12 mouse cellular contexts compared by ENCODE assay signal in genomic region chr10:94584851-94585359, GRCm38 (mm10).
DNase-seq lines count a peak whose midpoint lies in the region; ATAC-seq lines count a peak whose summit lies in the region.
"Had no signal": no experiment of that assay in that cellular context is flagged by ENCODE, and none has a peak within 500 bp of the region (broad histone marks: within the 10 kb centered on the region; RNA-seq: fewer than 3 reads in every experiment).

No protein-coding gene starts in this region.

- ATAC-seq in forebrain, embryonic 15.5 days (replicated peaks): peak; percentile 76
- ATAC-seq in neural tube, embryonic 14.5 days (ENCODE audit: low read depth): peak; percentile 64; the same call in 1 of the 2 replicates
- ATAC-seq in CD4-positive, CD25-positive, alpha-beta regulatory T cell, adult 4 months: no peak

- H3K27me3 ChIP-seq in forebrain, embryonic 15.5 days: no peaks in the 10 kb centered on the region
- no peaks in the 10 kb centered on the region for H3K27me3 ChIP-seq in neural tube, embryonic 14.5 days (ENCODE audit: control insufficient read depth, insufficient read depth, low read length)
- H3K27me3 ChIP-seq: limb, embryonic 12.5 days had no signal

- H3K9ac ChIP-seq in forebrain, embryonic 15.5 days (replicated peaks): no peak overlapping the region; the same call in 1 of the 2 replicates
- H3K9ac ChIP-seq in neural tube, embryonic 14.5 days (replicated peaks; ENCODE audit: low read depth, low read length): 0 out of 2 replicates have a peak overlapping the region, but pooled peaks have one; percentile 21
- H3K9ac ChIP-seq: limb, embryonic 12.5 days had no signal

- 0 out of 2 replicates have a peak overlapping the region, but pooled peaks have one; percentile 8 for H3K4me3 ChIP-seq in forebrain, embryonic 15.5 days
- H3K4me3 ChIP-seq in neural tube, embryonic 14.5 days (ENCODE audit: low read depth, low read length): no peak overlapping the region
- H3K4me3 ChIP-seq: limb, embryonic 12.5 days had no signal

- H3K9me3 ChIP-seq in forebrain, embryonic 15.5 days: no peaks in the 10 kb centered on the region
- H3K9me3 ChIP-seq in neural tube, embryonic 14.5 days (ENCODE audit: control insufficient read depth, low read length): no peaks in the 10 kb centered on the region
- H3K9me3 ChIP-seq: limb, embryonic 12.5 days had no signal

- H3K27ac ChIP-seq in forebrain, embryonic 15.5 days (replicated peaks): peak overlapping the region; percentile 76
- no peak overlapping the region for H3K27ac ChIP-seq in neural tube, embryonic 14.5 days (ENCODE audit: low read depth, low read length)
- H3K27ac ChIP-seq: limb, embryonic 12.5 days had no signal

- peak overlapping the region; percentile 36 for H3K4me2 ChIP-seq in forebrain, embryonic 15.5 days (replicated peaks)
- peak overlapping the region; percentile 26 for H3K4me2 ChIP-seq in neural tube, embryonic 14.5 days (ENCODE audit: low read depth, low read length)
- H3K4me2 ChIP-seq: limb, embryonic 12.5 days had no signal

- 10% methylated on average over 17 of the region's 17 CpGs for WGBS in forebrain, embryonic 15.5 days
- 15% methylated on average over 17 of the region's 17 CpGs for WGBS in neural tube, embryonic 14.5 days

- no peaks in the 10 kb centered on the region for H3K36me3 ChIP-seq in forebrain, embryonic 15.5 days
- peaks cover 3% of the 10 kb centered on the region; the same call in 1 of the 2 replicates for H3K36me3 ChIP-seq in neural tube, embryonic 14.5 days (ENCODE audit: control insufficient read depth, insufficient read depth, low read length)

- DNase-seq in left cerebral cortex, adult 9 months (ENCODE audit: low spot score in 2 of 2): peak; percentile 18 to 32
- DNase-seq in left cerebral cortex, adult 11 months (ENCODE audit: low spot score): no peak
- DNase-seq in kidney, postnatal 36 days: peak; percentile 39 to 46
- no peak for DNase-seq in adrenal gland, postnatal 36 days
- no peak for DNase-seq in thymus, postnatal 4 days
- DNase-seq: cerebellum, adult 2 months; gastrocnemius, postnatal 10 days; thymus, postnatal 25 days had no signal

- peaks cover 16% of the 10 kb centered on the region for H3K4me1 ChIP-seq in forebrain, embryonic 15.5 days
- H3K4me1 ChIP-seq in neural tube, embryonic 14.5 days (ENCODE audit: control insufficient read depth, insufficient read depth, low read length): peaks cover 8% of the 10 kb centered on the region

Comparison
In these comparisons a context has a peak if more than half of its experiments do, and no peak if none do; other contexts are left out.
1. DNase-seq: peak in left cerebral cortex, adult 9 months (2 of 2) and kidney, postnatal 36 days (2 of 2); none in left cerebral cortex, adult 11 months (single experiment), adrenal gland, postnatal 36 days (0 of 2) and thymus, postnatal 4 days (single experiment).